Comparison of ENCODE assay signal across 8 mouse cellular contexts in the genomic region with DNA sequence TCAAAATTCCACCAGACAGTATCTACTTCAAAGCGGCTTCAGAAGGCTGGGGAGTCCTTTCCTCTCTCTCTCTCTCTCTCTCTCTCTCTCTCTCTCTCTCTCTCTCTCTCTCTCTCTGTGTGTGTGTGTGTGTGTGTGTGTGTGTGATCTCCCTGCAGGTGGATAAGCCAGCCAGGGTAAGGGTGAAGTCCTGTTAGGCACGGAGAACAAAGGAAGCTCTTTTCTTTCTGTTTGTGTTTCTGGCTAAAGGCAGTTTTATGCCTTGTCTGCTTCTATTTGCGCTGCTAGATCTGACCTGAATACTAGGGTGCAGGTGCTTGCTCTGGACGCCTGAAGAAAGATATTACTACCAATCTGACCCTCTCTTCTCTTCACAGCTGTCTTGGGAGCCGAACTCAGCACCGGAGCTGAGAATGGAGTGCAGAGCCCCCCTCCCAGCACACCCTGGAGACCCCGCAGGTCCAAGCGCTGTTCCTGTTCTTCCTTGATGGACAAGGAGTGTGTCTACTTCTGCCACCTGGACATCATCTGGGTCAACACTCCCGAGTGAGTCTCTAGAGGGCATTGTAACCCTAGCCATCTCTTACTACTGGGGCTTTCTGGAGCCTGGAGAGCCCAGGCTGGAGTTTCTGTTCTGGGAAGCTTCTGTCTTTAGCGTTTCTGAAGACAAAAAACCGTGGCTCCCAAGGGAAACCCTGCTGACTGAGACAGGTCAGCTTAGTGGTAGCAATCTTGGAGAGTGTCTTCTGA. TPM values are rescaled to one million over a fixed set of nuclear protein-coding genes. Genes with fewer than 3 reads are reported as not detected.
DNase-seq lines count a peak whose midpoint lies in the region; ATAC-seq lines count a peak whose summit lies in the region.

No protein-coding gene starts in this region.

- no peaks in the 10 kb centered on the region for H3K9me3 ChIP-seq in embryonic facial prominence, embryonic 13.5 days
- H3K9me3 ChIP-seq in midbrain, embryonic 13.5 days, result no peaks in the 10 kb centered on the region

- peak; percentile 47 to 62 for DNase-seq in heart, adult 18-20 months
- DNase-seq in heart, adult 8-10 months (ENCODE audit: low spot score), result no peak
- peak; percentile 59 for DNase-seq in kidney, adult 11 months
- DNase-seq in gastrocnemius, adult 18-20 months (ENCODE audit: low spot score), result no peak
- no peak for DNase-seq in left cerebral cortex, postnatal 10 days (ENCODE audit: extremely low spot score in 1 of 2, low spot score in 2 of 2)
- no peak for DNase-seq in c-Kit-positive CD71-positive TER-119-positive erythroid progenitor cells, embryonic 14.5 days (ENCODE audit: low spot score)

- 0 out of 2 replicates have a peak overlapping the region, but pooled peaks have one; percentile 6 for H3K4me3 ChIP-seq in embryonic facial prominence, embryonic 13.5 days
- 0 out of 2 replicates have a peak overlapping the region, but pooled peaks have one; percentile 45 for H3K4me3 ChIP-seq in midbrain, embryonic 13.5 days (replicated peaks)

- H3K27me3 ChIP-seq in embryonic facial prominence, embryonic 13.5 days, result peaks cover 57% of the 10 kb centered on the region
- H3K27me3 ChIP-seq in midbrain, embryonic 13.5 days, result peaks cover 45% of the 10 kb centered on the region

- peak overlapping the region; percentile 82 for H3K4me2 ChIP-seq in embryonic facial prominence, embryonic 13.5 days
- H3K4me2 ChIP-seq in midbrain, embryonic 13.5 days (replicated peaks), result peak overlapping the region; percentile 73

- ATAC-seq in embryonic facial prominence, embryonic 13.5 days (ENCODE audit: insufficient number of reproducible peaks, insufficient read depth, low FRiP score, low TSS enrichment, low read depth), result no peak
- ATAC-seq in midbrain, embryonic 13.5 days, result no peak

- peaks cover 53% of the 10 kb centered on the region for H3K4me1 ChIP-seq in embryonic facial prominence, embryonic 13.5 days
- peaks cover 22% of the 10 kb centered on the region for H3K4me1 ChIP-seq in midbrain, embryonic 13.5 days (replicated peaks)

- WGBS in embryonic facial prominence, embryonic 13.5 days, result 31% methylated on average over 11 of the region's 11 CpGs
- 25% methylated on average over 11 of the region's 11 CpGs for WGBS in midbrain, embryonic 13.5 days

- H3K36me3 ChIP-seq in embryonic facial prominence, embryonic 13.5 days, result no peaks in the 10 kb centered on the region
- H3K36me3 ChIP-seq in midbrain, embryonic 13.5 days, result no peaks in the 10 kb centered on the region

- no peak overlapping the region for H3K27ac ChIP-seq in embryonic facial prominence, embryonic 13.5 days
- H3K27ac ChIP-seq in midbrain, embryonic 13.5 days, result no peak overlapping the region

- H3K9ac ChIP-seq in embryonic facial prominence, embryonic 13.5 days, result no peak overlapping the region
- H3K9ac ChIP-seq in midbrain, embryonic 13.5 days (replicated peaks), result no peak overlapping the region

- intact Hi-C loops in left cerebral cortex, postnatal 10 days (cut with DNase I), result loop anchor here (5.0 kb wide), 1 partner anchor 284 kb away; no protein-coding TSS in a partner anchor

RNA-seq across cellular contexts. Expression of a gene that starts 2.1 kb away (rescaled TPM):
- total RNA-seq in heart, adult 18-20 months (2021), result 1 to 10 TPM; 2.4 to 3.3 TPM
- 1 to 10 TPM; 3.3 to 6.3 (median 3.8) TPM for total RNA-seq in heart, adult 8-10 months (2022)
- polyA plus RNA-seq in embryonic facial prominence, embryonic 13.5 days (2015; fragmentation: Nextera tagmentation; extraction: Ambion mirVana), result 3.6 TPM in 2 replicates
- polyA plus RNA-seq in midbrain, embryonic 13.5 days (2015; fragmentation: Nextera tagmentation; extraction: Ambion mirVana), result 1.6 and 2.2 TPM in 2 replicates
- total RNA-seq in gastrocnemius, adult 18-20 months (2021), result 1 to 10 TPM; 1.4 to 1.8 TPM
- total RNA-seq in left cerebral cortex, postnatal 10 days (2021), result 1 to 10 TPM; 2.6 to 4.7 TPM

Comparison
In these comparisons a context has a peak if more than half of its experiments do, and no peak if none do; other contexts are left out.
1. DNase-seq: peak in heart, adult 18-20 months (2 of 2) and kidney, adult 11 months (single experiment); none in heart, adult 8-10 months (single experiment), gastrocnemius, adult 18-20 months (single experiment), left cerebral cortex, postnatal 10 days (0 of 2) and c-Kit-positive CD71-positive TER-119-positive erythroid progenitor cells, embryonic 14.5 days (single experiment).